Mouse (Mus musculus) G1E (cell line): ENCODE measurements at regions not wholly inside any gene's neighbourhood (a gene's known extent, or its start where the extent isn't known, plus 50 kb on each side); places are given as distances from the start of the nearest gene placed in this dataset.

Source experiments
- CTCF ChIP-seq: IDR thresholded peaks from 2 replicates; pipeline ENCODE4 v1.5.1; 2012; ENCODE audit warnings: low read depth, low read length, inconsistent platforms, mixed read lengths
- GATA1 ChIP-seq: IDR thresholded peaks from 2 replicates; pipeline ENCODE4 v1.6.1; 2012; ENCODE audit warnings: borderline replicate concordance, low read length, inconsistent platforms, mixed read lengths
- GATA2 ChIP-seq: IDR thresholded peaks from 2 replicates; pipeline ENCODE4 v1.6.1; 2012; ENCODE audit warnings: low read depth, low read length, inconsistent platforms, borderline replicate concordance
- POLR2AphosphoS5 ChIP-seq: IDR thresholded peaks from 2 replicates; pipeline ENCODE4 v1.6.1; 2012; ENCODE audit warnings: low read depth, low read length, inconsistent platforms; ENCODE audit not compliant: insufficient replicate concordance

- TF ChIP-seq CTCF (no peak), GATA1 (no peak), POLR2AphosphoS5 (no peak), GATA2 (no peak)
These were observed 685.2 kb downstream of the Epha4 start for GRCm38 (mm10) chr1:76829690-76830089.
